ENCODE assay signal across 16 mouse cellular contexts in the genomic region with DNA sequence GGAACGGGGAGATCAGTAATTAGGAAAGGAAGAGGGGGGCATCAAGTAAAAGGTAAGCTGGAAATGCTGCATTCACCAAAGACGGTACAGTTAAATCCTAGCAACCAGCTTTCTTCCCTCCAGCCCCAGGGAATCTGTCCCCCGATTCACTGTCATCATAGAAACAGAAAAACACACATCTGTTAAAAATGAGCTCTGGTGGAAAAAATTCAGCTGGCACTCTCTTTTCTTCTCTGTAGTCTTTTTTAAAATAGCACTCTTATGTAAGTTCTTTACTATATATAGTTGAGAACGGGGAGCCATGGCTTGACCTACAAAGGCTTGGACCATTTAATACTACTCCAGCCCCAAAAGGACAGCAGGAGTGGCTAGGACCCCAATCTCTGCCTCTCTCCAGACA.
A peak's percentile ranks its signal among the peaks of the same experiment; 100 is the strongest.
DNase-seq lines count a peak whose midpoint lies in the region; ATAC-seq and TF ChIP-seq lines count a peak whose summit lies in the region.
"Had no signal": no experiment of that assay in that cellular context is flagged by ENCODE, and none has a peak within 500 bp of the region (broad histone marks: within the 10 kb centered on the region; RNA-seq: fewer than 3 reads in every experiment).

No protein-coding gene starts in this region.

- TF ChIP-seq CTCF in liver, postnatal 0 days (IDR thresholded peaks at IDR 0.05; ENCODE audit: low read depth) = no peak

- WGBS in heart, embryonic 16.5 days = 49% methylated on average over 4 of the region's 4 CpGs
- WGBS in liver, postnatal 0 days (ENCODE audit: insufficient replicate concordance) = 71% methylated on average over 4 of the region's 4 CpGs
- WGBS in liver, embryonic 11.5 days = 77% methylated on average over 4 of the region's 4 CpGs
- 21% methylated on average over 4 of the region's 4 CpGs for WGBS in embryonic facial prominence, embryonic 15.5 days

- DNase-seq in heart, postnatal 4 days = no peak
- no peak for DNase-seq in liver, postnatal 0 days
- DNase-seq in liver, embryonic 11.5 days (ENCODE audit: low spot score) = no peak
- DNase-seq in left cerebral cortex, postnatal 25 days (ENCODE audit: low spot score in 2 of 2) = peak; percentile 31 to 72
- DNase-seq in cerebellum, adult 8-10 months = no peak
- DNase-seq: cerebellum, adult 2 months; kidney, adult 8-10 months; liver, embryonic 13.5 days; spleen, adult 18-20 months; thymus, postnatal 4 days had no signal

- H3K4me2 ChIP-seq in heart, embryonic 16.5 days (ENCODE audit: low read depth, low read length) = no peak overlapping the region
- no peak overlapping the region for H3K4me2 ChIP-seq in liver, postnatal 0 days (ENCODE audit: low read depth, low read length)
- no peak overlapping the region for H3K4me2 ChIP-seq in liver, embryonic 11.5 days
- no peak overlapping the region for H3K4me2 ChIP-seq in embryonic facial prominence, embryonic 15.5 days (replicated peaks)
- H3K4me2 ChIP-seq: hindbrain, embryonic 15.5 days; liver, embryonic 13.5 days; neural tube, embryonic 13.5 days had no signal

- no peaks in the 10 kb centered on the region for H3K36me3 ChIP-seq in heart, embryonic 16.5 days (ENCODE audit: control insufficient read depth, insufficient read depth)
- H3K36me3 ChIP-seq in liver, postnatal 0 days (replicated peaks; ENCODE audit: insufficient read depth, low read length) = no peaks in the 10 kb centered on the region
- H3K36me3 ChIP-seq in liver, embryonic 11.5 days (ENCODE audit: control insufficient read depth, insufficient read depth, low read length) = no peaks in the 10 kb centered on the region
- H3K36me3 ChIP-seq in embryonic facial prominence, embryonic 15.5 days = no peaks in the 10 kb centered on the region
- H3K36me3 ChIP-seq: hindbrain, embryonic 15.5 days; liver, embryonic 13.5 days; neural tube, embryonic 13.5 days had no signal

- no peak for TF ChIP-seq EP300 in liver, postnatal 0 days (IDR thresholded peaks at IDR 0.05; ENCODE audit: low read depth)

- no peak overlapping the region for H3K9ac ChIP-seq in heart, embryonic 16.5 days (ENCODE audit: low read length)
- no peak overlapping the region for H3K9ac ChIP-seq in liver, postnatal 0 days (replicated peaks)
- no peak overlapping the region for H3K9ac ChIP-seq in liver, embryonic 11.5 days (ENCODE audit: low read depth, low read length)
- no peak overlapping the region for H3K9ac ChIP-seq in embryonic facial prominence, embryonic 15.5 days
- H3K9ac ChIP-seq: hindbrain, embryonic 15.5 days; liver, embryonic 13.5 days; neural tube, embryonic 13.5 days had no signal

- intact Hi-C loops in left cerebral cortex, postnatal 25 days (cut with DNase I) = no loop called here

- no peaks in the 10 kb centered on the region for H3K27me3 ChIP-seq in heart, embryonic 16.5 days (ENCODE audit: control insufficient read depth, insufficient read depth, low read length)
- no peaks in the 10 kb centered on the region for H3K27me3 ChIP-seq in liver, postnatal 0 days (ENCODE audit: insufficient read depth, low read length)
- H3K27me3 ChIP-seq in liver, embryonic 11.5 days (replicated peaks; ENCODE audit: control insufficient read depth, insufficient read depth, low read length) = no peaks in the 10 kb centered on the region
- no peaks in the 10 kb centered on the region for H3K27me3 ChIP-seq in embryonic facial prominence, embryonic 15.5 days
- H3K27me3 ChIP-seq: CH12.LX; hindbrain, embryonic 15.5 days; liver, embryonic 13.5 days; neural tube, embryonic 13.5 days had no signal

- H3K9me3 ChIP-seq in heart, embryonic 16.5 days (replicated peaks; ENCODE audit: control insufficient read depth, low read length) = no peaks in the 10 kb centered on the region
- H3K9me3 ChIP-seq in liver, postnatal 0 days (ENCODE audit: low read length) = no peaks in the 10 kb centered on the region
- H3K9me3 ChIP-seq in liver, embryonic 11.5 days (ENCODE audit: control insufficient read depth, low read length) = no peaks in the 10 kb centered on the region
- no peaks in the 10 kb centered on the region for H3K9me3 ChIP-seq in embryonic facial prominence, embryonic 15.5 days (replicated peaks)
- H3K9me3 ChIP-seq: hindbrain, embryonic 15.5 days; liver, embryonic 13.5 days; neural tube, embryonic 13.5 days had no signal

- H3K27ac ChIP-seq in heart, embryonic 16.5 days (ENCODE audit: low read length) = peak overlapping the region; percentile 42
- 0 out of 2 replicates have a peak overlapping the region, but pooled peaks have one; percentile 13 for H3K27ac ChIP-seq in liver, postnatal 0 days (ENCODE audit: low read depth)
- no peak overlapping the region for H3K27ac ChIP-seq in liver, embryonic 11.5 days (ENCODE audit: low read depth, low read length)
- H3K27ac ChIP-seq in embryonic facial prominence, embryonic 15.5 days (replicated peaks) = peak overlapping the region; percentile 81
- H3K27ac ChIP-seq: hindbrain, embryonic 15.5 days; liver, embryonic 13.5 days; neural tube, embryonic 13.5 days had no signal

- H3K4me1 ChIP-seq in heart, embryonic 16.5 days (ENCODE audit: control insufficient read depth, insufficient read depth, low read length) = peaks cover 41% of the 10 kb centered on the region
- peaks cover 27% of the 10 kb centered on the region for H3K4me1 ChIP-seq in liver, postnatal 0 days (ENCODE audit: insufficient read depth)
- no peaks in the 10 kb centered on the region for H3K4me1 ChIP-seq in liver, embryonic 11.5 days (replicated peaks; ENCODE audit: control insufficient read depth, insufficient read depth, low read length)
- peaks cover 22% of the 10 kb centered on the region for H3K4me1 ChIP-seq in embryonic facial prominence, embryonic 15.5 days
- H3K4me1 ChIP-seq: hindbrain, embryonic 15.5 days had no signal

- ATAC-seq in heart, embryonic 16.5 days (replicated peaks; ENCODE audit: extremely low read depth, insufficient read depth, low FRiP score) = no peak
- ATAC-seq in liver, postnatal 0 days = no peak
- ATAC-seq in liver, embryonic 11.5 days (replicated peaks; ENCODE audit: low FRiP score) = no peak
- ATAC-seq in embryonic facial prominence, embryonic 15.5 days (ENCODE audit: insufficient number of reproducible peaks, low FRiP score, low TSS enrichment, low read depth) = no peak
- ATAC-seq: activated CD4-positive, CD25-positive, alpha-beta regulatory T cell, adult 4 months had no signal

- no peak overlapping the region for H3K4me3 ChIP-seq in heart, embryonic 16.5 days (ENCODE audit: low read length)
- H3K4me3 ChIP-seq in liver, postnatal 0 days (ENCODE audit: low read depth, low read length) = no peak overlapping the region
- no peak overlapping the region for H3K4me3 ChIP-seq in liver, embryonic 11.5 days (ENCODE audit: low read depth, low read length)
- no peak overlapping the region for H3K4me3 ChIP-seq in embryonic facial prominence, embryonic 15.5 days (replicated peaks)
- H3K4me3 ChIP-seq: hindbrain, embryonic 15.5 days; liver, embryonic 13.5 days; neural tube, embryonic 13.5 days had no signal

Comparison
In these comparisons a context has a peak if more than half of its experiments do, and no peak if none do; other contexts are left out.
1. DNase-seq: peak in left cerebral cortex, postnatal 25 days (2 of 2); none in heart, postnatal 4 days (single experiment), liver, postnatal 0 days (single experiment), liver, embryonic 11.5 days (single experiment) and cerebellum, adult 8-10 months (single experiment).